Mouse (Mus musculus): ENCODE measurements around the gene BC005624.

- TF ChIP-seq CTCF (conservative IDR thresholded peaks at IDR 0.05; ENCODE audit: insufficient read depth, insufficient read length, low read depth, low read length) (peak; percentile 82), POLR2A (IDR thresholded peaks at IDR 0.05; ENCODE audit: low read depth, low read length) (no peak)
These were observed 42.8 kb upstream of the BC005624 start for GRCm38 (mm10) chr2:31024618-31025370.
